Mouse (Mus musculus) embryonic facial prominence, embryonic 14.5 days (tissue): ENCODE results near the gene Sgcb. TPM values are rescaled to one million over a fixed set of nuclear protein-coding genes. Genes with fewer than 3 reads are reported as not detected.

Experiments
- ATAC-seq: fragments of 200-750 bp; cut with Nextera tagmentation; 2 replicates; pipeline ENCODE4 v1.8.0; 2017; ENCODE audit warnings: low read depth, moderate number of reproducible peaks, moderate TSS enrichment
- DNase-seq: peaks from one replicate; pipeline ENCODE4 v3.0.0-alpha.2; 2015; ENCODE audit warnings: low spot score
- H3K27ac ChIP-seq: fragments of 300-500 bp; sonication (generic); replicated peaks from 2 replicates; pipeline ENCODE4 v1.5.1; 2014; ENCODE audit warnings: low read depth, mild to moderate bottlenecking, low read length, moderate library complexity
- H3K27me3 ChIP-seq: fragments of 300-500 bp; sonication (generic); replicated peaks from 2 replicates; pipeline ENCODE4 v1.6.1; 2014; ENCODE audit warnings: low read length; ENCODE audit not compliant: control insufficient read depth, insufficient read depth
- H3K36me3 ChIP-seq: fragments of 300-500 bp; sonication (generic); 2 replicates; pipeline ENCODE4 v1.6.1; 2014; ENCODE audit warnings: low read length, mixed read lengths; ENCODE audit not compliant: control insufficient read depth, insufficient read depth
- H3K4me1 ChIP-seq: fragments of 300-500 bp; sonication (generic); 2 replicates; pipeline ENCODE4 v1.6.1; 2014; ENCODE audit warnings: antibody characterized with exemption, low read length; ENCODE audit not compliant: control insufficient read depth, insufficient read depth
- H3K4me2 ChIP-seq: fragments of 300-500 bp; sonication (generic); 2 replicates; pipeline ENCODE4 v1.6.1; 2014; ENCODE audit warnings: low read depth, mild to moderate bottlenecking, low read length, moderate library complexity, mixed read lengths
- H3K4me3 ChIP-seq: fragments of 300-500 bp; sonication (generic); 2 replicates; pipeline ENCODE4 v1.5.1; 2014; ENCODE audit warnings: low read depth, mild to moderate bottlenecking, low read length
- H3K9ac ChIP-seq: fragments of 300-500 bp; sonication (generic); 2 replicates; pipeline ENCODE4 v1.6.1; 2014; ENCODE audit warnings: low read depth, mild to moderate bottlenecking, low read length, moderate library complexity, mixed read lengths
- H3K9me3 ChIP-seq: fragments of 300-500 bp; sonication (generic); 2 replicates; pipeline ENCODE4 v1.6.1; 2016; ENCODE audit warnings: low read length; ENCODE audit not compliant: control insufficient read depth
- WGBS: fragments of 180-500 bp; shearing (Covaris S2); extraction: QIAGEN DNeasy Blood & Tissue Kit; methylation state at CpG from one replicate; pipeline ENCODE4 v1.1.7; 2014; 5-methylcytosine and 5-hydroxymethylcytosine counted together
- polyA plus RNA-seq: library from polyadenylated mRNA; unstranded; fragments of >200 nt; fragmentation: Nextera tagmentation; extraction: Ambion mirVana; gene quantifications from 2 replicates; pipeline ENCODE4 v1.2.1, GENCODE M21; 2014

Gene Sgcb
- polyA plus RNA-seq, 1 experiment from 2014 or later, result 54.3 TPM

DNA sequence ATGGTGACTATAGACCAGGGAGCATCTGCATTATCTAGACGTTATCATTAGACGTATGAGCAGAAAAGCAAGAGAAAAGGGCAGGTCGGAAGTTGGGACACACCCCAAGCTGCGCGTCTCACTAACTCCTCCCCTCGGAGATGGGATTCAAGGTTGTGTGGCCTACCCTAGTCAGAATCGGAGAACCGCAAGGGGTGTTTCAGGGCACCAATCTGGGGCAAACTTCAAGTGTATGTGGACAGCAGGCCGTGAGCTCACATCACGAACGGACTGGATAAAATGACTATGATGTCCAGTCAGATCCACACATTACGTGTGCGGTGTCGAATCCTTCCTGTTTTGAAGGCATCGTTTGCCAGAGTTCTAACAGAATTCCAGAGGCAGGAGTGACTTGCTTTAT, 19.6 kb downstream of the Sgcb start:
- no peak overlapping the region for H3K27ac ChIP-seq
- no peak for DNase-seq
- H3K9me3 ChIP-seq, result no peaks in the 10 kb centered on the region
- H3K4me1 ChIP-seq, result no peaks in the 10 kb centered on the region
- no peaks in the 10 kb centered on the region for H3K27me3 ChIP-seq
- H3K4me2 ChIP-seq, result no peak overlapping the region
- H3K4me3 ChIP-seq, result no peak overlapping the region
- H3K36me3 ChIP-seq, result no peaks in the 10 kb centered on the region
- WGBS, result 81% methylated on average over 15 of the region's 15 CpGs
- no peak overlapping the region for H3K9ac ChIP-seq
- ATAC-seq, result no peak

- H3K4me2 ChIP-seq, result no peak overlapping the region
- 51% methylated on average over 4 of the region's 4 CpGs for WGBS
Measured at GRCm38 (mm10) chr5:73627559-73627958, 20.0 kb downstream of the Sgcb start.

GRCm38 (mm10) chr5:73626842-73627241, 20.7 kb downstream of the Sgcb start:
- no peaks in the 10 kb centered on the region for H3K27me3 ChIP-seq
- no peak overlapping the region for H3K4me3 ChIP-seq
- ATAC-seq, result no peak
- no peak overlapping the region for H3K27ac ChIP-seq
- no peaks in the 10 kb centered on the region for H3K4me1 ChIP-seq
- no peaks in the 10 kb centered on the region for H3K9me3 ChIP-seq
- H3K36me3 ChIP-seq, result no peaks in the 10 kb centered on the region
- no peak for DNase-seq
- no peak overlapping the region for H3K9ac ChIP-seq
- H3K4me2 ChIP-seq, result no peak overlapping the region
- WGBS, result 82% methylated on average over 7 of the region's 7 CpGs

More at GRCm38 (mm10) chr5:73627559-73627958, 20.0 kb downstream of the Sgcb start:
- Histone ChIP-seq H3K9ac (no peak overlapping the region), H3K9me3 (no peaks in the 10 kb centered on the region), H3K4me3 (no peak overlapping the region), H3K27ac (no peak overlapping the region), H3K27me3 (no peaks in the 10 kb centered on the region), H3K36me3 (no peaks in the 10 kb centered on the region), H3K4me1 (no peaks in the 10 kb centered on the region)
- no peak for ATAC-seq
- no peak for DNase-seq

- Histone ChIP-seq H3K9me3 (no peaks in the 10 kb centered on the region), H3K27ac (no peak overlapping the region), H3K27me3 (no peaks in the 10 kb centered on the region), H3K4me3 (no peak overlapping the region), H3K36me3 (no peaks in the 10 kb centered on the region), H3K9ac (no peak overlapping the region), H3K4me1 (no peaks in the 10 kb centered on the region), H3K4me2 (no peak overlapping the region)
- DNase-seq (no peak), ATAC-seq (no peak)
- 44% methylated on average over 1 of the region's 1 CpGs for WGBS
Measured at GRCm38 (mm10) chr5:73625505-73625904, 22.1 kb downstream of the Sgcb start.

GRCm38 (mm10) chr5:73618969-73619368, 28.6 kb downstream of the Sgcb start:
- 74% methylated on average over 1 of the region's 1 CpGs for WGBS
- H3K36me3 ChIP-seq, result no peaks in the 10 kb centered on the region
- no peak overlapping the region for H3K27ac ChIP-seq
- H3K4me1 ChIP-seq, result no peaks in the 10 kb centered on the region
- ATAC-seq (no peak), DNase-seq (no peak)
- H3K9me3 ChIP-seq, result no peaks in the 10 kb centered on the region
- H3K4me3 ChIP-seq, result no peak overlapping the region
- H3K27me3 ChIP-seq, result no peaks in the 10 kb centered on the region
- no peak overlapping the region for H3K9ac ChIP-seq
- no peak overlapping the region for H3K4me2 ChIP-seq

- WGBS, result 45% methylated on average over 7 of the region's 7 CpGs
- Histone ChIP-seq H3K4me1 (no peaks in the 10 kb centered on the region), H3K9me3 (no peaks in the 10 kb centered on the region), H3K27me3 (no peaks in the 10 kb centered on the region), H3K9ac (no peak overlapping the region), H3K4me2 (no peak overlapping the region), H3K27ac (no peak overlapping the region), H3K36me3 (no peaks in the 10 kb centered on the region), H3K4me3 (no peak overlapping the region)
- ATAC-seq (no peak), DNase-seq (peak; percentile 48)
Measured at GRCm38 (mm10) chr5:73615211-73615610, 32.4 kb downstream of the Sgcb start.

DNA sequence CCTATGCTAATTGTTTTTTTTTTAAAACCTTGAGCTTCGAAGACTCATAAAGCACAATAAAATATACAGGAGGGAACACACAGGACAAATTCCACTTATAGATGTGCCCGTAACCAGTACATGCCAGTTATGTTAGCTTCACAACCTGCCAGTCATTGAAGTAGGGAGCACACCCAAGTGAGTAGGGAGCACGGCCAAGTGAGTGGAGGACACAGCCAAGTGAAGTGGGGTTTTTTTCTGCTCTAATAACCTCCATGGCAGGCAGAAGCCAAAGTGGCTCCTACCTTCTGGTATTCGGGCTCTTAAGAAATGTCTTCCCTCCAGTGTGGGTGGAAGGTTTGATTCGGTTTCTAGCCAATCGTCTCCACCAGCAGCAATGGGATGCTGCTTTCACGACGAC, 34.3 kb downstream of the Sgcb start:
- no peaks in the 10 kb centered on the region for H3K27me3 ChIP-seq

GRCm38 (mm10) chr5:73611071-73611470, 36.5 kb downstream of the Sgcb start:
- no peak for ATAC-seq

More for the DNA sequence above, 34.3 kb downstream of the Sgcb start:
- WGBS, result 94% methylated on average over 8 of the region's 8 CpGs
- Histone ChIP-seq H3K9ac (no peak overlapping the region), H3K4me3 (no peak overlapping the region), H3K4me2 (no peak overlapping the region), H3K9me3 (no peaks in the 10 kb centered on the region), H3K4me1 (no peaks in the 10 kb centered on the region), H3K27ac (no peak overlapping the region), H3K36me3 (no peaks in the 10 kb centered on the region)
- DNase-seq (no peak), ATAC-seq (no peak)

GRCm38 (mm10) chr5:73604964-73605363, 42.6 kb downstream of the Sgcb start:
- Histone ChIP-seq H3K4me3 (no peak overlapping the region), H3K9me3 (no peaks in the 10 kb centered on the region), H3K9ac (no peak overlapping the region), H3K27me3 (no peaks in the 10 kb centered on the region), H3K27ac (no peak overlapping the region), H3K4me2 (no peak overlapping the region), H3K36me3 (no peaks in the 10 kb centered on the region), H3K4me1 (no peaks in the 10 kb centered on the region)
- 86% methylated on average over 6 of the region's 6 CpGs for WGBS
- ATAC-seq, result no peak
- DNase-seq, result no peak

More at GRCm38 (mm10) chr5:73611071-73611470, 36.5 kb downstream of the Sgcb start:
- Histone ChIP-seq H3K4me3 (no peak overlapping the region), H3K9ac (no peak overlapping the region), H3K4me1 (no peaks in the 10 kb centered on the region), H3K4me2 (no peak overlapping the region), H3K9me3 (no peaks in the 10 kb centered on the region), H3K27me3 (no peaks in the 10 kb centered on the region), H3K27ac (no peak overlapping the region), H3K36me3 (no peaks in the 10 kb centered on the region)
- no peak for DNase-seq
- 93% methylated on average over 4 of the region's 4 CpGs for WGBS
